Mouse (Mus musculus): ENCODE data around the gene Mea1.

GRCm38 (mm10) chr17:46714756-46715481 is 36.3 kb downstream of the Mea1 start:
- TF ChIP-seq CTCF (IDR thresholded peaks at IDR 0.05; ENCODE audit: borderline replicate concordance, control insufficient read depth, extremely low read depth, insufficient read depth, low read length, poor library complexity), result no peak
- no peak for TF ChIP-seq POLR2A (IDR thresholded peaks at IDR 0.05; ENCODE audit: control insufficient read depth, extremely low read depth, insufficient read depth, low read length, poor library complexity)
